Mouse (Mus musculus): ENCODE measurements around the gene Fbxl17. TPM values are rescaled to one million over a fixed set of nuclear protein-coding genes. Genes with fewer than 3 reads are reported as not detected.

The Fbxl17 gene
- polyA plus RNA-seq, 1 experiment from 2014 or later = 8.9 TPM

Small RNAs within 50 kb of the gene (microRNA-seq; reads per million reads assigned to microRNA genes)
- not detected for gene Gm24813
